Mouse (Mus musculus) heart, adult 18-20 months (tissue): ENCODE data around the gene Mrps27. TPM values are rescaled to one million over a fixed set of nuclear protein-coding genes. Genes with fewer than 3 reads are reported as not detected.
A peak's percentile ranks its signal among the peaks of the same experiment; 100 is the strongest.
"Not testable (repeated sequence)": the region's sequence is repeated elsewhere in the genome, so short reads cannot be mapped to it uniquely, and the experiment has no call there.

Experiments used
- DNase-seq, 2 experiments: peaks; one replicate each; pipeline ENCODE4 v3.0.0; 2021 to 2022; ENCODE audit warnings: mixed read lengths in 1 of 2
- long read RNA-seq, 2 experiments: library from polyadenylated mRNA; stranded (forward); transcript quantifications; one replicate each; pipeline ENCODE4 v2.0.0; 2021
- total RNA-seq, 2 experiments: library from RNA; stranded (reverse); gene quantifications; 2 replicates each; pipeline ENCODE4 v1.2.3; 2021

The Mrps27 gene
- total RNA-seq = 10 to 100 TPM; 49.5 to 50.0 TPM
- long read RNA-seq, experiment 1, transcript Mrps27-201 (11 exons, 1,849 nt) = major isoform, 46 of 55 reads
- long read RNA-seq, experiment 1, partial matches to known transcripts = 2 of 55 reads
- long read RNA-seq, experiment 1, other reads (novel, unspliced or antisense) = 7 of 55 reads
- long read RNA-seq, experiment 2, transcript Mrps27-201 (11 exons, 1,849 nt) = major isoform, 34 of 43 reads
- long read RNA-seq, experiment 2, partial matches to known transcripts = 4 of 43 reads
- long read RNA-seq, experiment 2, other reads (novel, unspliced or antisense) = 5 of 43 reads

- DNase-seq = peak; percentile 97 to 98
Observed at GRCm38 (mm10) chr13:99344599-99345575, at the start of gene Mrps27, which contains the start of gene Ptcd2. Mrps27 (plus strand) TSS chr13:99344786. Ptcd2 (minus strand) TSS chr13:99344705.

DNA sequence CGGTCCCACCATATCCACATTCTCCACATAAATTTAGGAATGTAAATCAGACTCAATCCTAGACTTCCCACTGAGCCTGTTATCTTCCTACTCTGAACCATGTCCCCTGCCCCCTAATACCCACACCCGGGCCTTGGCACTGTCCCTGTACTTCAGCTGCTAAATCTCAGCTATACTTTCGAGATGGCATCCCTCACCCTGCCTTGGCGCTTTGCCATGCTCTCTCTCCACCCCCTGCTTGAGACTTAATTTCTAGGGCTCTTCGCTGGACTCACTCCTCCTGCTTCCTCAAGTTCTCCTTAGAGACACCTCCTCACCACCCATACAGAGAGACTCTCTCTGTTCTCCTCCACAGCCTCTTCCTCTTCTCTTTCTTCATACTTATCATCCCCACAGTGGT is 44.7 kb upstream of the Mrps27 start:
- DNase-seq = no peak

GRCm38 (mm10) chr13:99303846-99304245 is 40.7 kb upstream of the Mrps27 start:
- DNase-seq = no peak

GRCm38 (mm10) chr13:99304365-99304764 is 40.2 kb upstream of the Mrps27 start:
- no peak for DNase-seq

- DNase-seq = peak in 1 of 2 experiments; percentile 55
Observed at GRCm38 (mm10) chr13:99305186-99305585, 39.4 kb upstream of the Mrps27 start.

DNA sequence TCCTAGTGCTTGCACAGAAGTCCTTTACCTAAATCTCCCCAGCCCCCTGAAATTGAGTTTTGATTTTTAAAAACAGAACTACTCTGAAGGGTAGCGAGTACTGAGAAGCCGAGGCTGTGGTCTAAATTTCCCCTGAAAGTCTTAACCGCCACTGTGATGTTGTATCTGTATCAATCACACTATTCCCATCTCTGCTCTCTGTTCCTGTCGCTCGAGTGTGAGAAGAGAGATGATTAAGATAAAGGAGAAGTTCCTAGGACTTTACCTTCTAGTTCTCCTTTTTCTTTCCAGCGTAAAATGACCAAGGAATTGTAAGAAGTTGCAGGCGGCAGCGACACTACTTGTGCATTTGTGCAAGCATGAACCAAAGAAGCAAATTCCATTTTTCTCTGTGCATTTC is 38.4 kb upstream of the Mrps27 start:
- no peak for DNase-seq

DNA sequence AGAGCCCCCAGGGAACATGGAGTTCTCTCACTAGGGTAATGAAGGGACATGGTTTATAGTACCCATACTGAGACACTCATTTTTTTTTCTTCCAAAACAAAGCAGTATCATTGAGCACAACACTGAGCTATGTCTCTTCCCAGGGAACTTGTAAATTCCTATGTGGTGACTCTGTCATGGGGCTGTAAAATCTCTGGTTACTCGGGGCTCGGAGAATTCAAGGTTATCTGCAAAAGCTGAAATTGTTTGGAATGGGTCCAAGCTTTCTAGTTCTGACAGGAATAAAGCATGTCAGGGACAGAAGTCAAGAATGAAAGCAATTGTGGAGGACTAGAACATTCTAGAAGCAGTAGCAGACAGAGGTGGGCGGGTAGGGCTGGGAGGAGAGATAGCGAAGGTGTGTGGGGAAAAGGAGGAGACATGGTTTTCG is 36.6 kb upstream of the Mrps27 start:
- DNase-seq = peak; percentile 64 to 67

- DNase-seq = peak in 1 of 2 experiments; percentile 38
Observed at GRCm38 (mm10) chr13:99308393-99308792, 36.2 kb upstream of the Mrps27 start.

GRCm38 (mm10) chr13:99314098-99314497 is 30.5 kb upstream of the Mrps27 start:
- no peak for DNase-seq

DNA sequence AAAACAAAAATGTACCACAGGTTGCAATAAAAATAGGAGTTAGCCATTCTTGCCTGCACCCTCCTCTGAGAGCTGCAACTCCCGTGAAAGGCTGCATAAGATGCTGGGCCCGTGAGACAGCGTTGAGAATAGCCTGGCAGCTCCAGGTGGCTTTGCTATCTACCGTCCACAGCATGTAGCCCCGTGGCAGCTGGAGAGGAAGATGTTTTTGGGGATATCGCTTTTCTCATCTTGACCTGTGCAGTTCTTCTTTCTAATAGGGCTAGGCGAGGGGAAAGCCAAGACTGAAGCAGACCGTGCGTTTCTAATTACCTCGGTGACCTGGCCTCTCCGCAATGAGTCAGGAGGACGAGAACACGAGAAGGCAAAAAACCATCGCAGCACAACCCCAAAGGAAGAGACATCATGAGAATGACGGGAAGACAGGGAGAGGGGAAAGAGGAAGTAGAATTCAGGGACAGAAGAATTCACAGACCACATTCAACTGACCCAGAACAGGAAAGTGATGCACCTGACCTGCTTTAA is 29.9 kb upstream of the Mrps27 start:
- DNase-seq = no peak

DNA sequence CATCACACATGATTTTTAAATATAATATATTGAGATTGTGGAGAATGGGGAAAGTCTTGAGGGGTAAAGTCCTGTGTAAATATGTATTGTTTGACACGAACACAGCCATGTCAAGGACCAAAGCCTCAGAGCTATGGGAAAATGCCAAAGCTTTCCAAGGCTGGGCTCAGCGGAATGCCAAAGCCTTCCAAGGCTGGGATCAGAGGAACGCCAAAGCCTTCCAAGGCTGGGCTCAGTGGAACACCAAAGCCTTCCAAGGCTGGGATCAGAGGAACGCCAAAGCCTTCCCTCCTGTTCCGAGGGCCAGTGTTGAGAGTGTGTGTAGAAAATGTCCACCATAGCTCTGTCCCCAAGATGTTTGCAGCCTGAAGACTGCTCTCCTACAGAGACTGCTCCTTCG is 28.2 kb upstream of the Mrps27 start:
- no peak for DNase-seq

GRCm38 (mm10) chr13:99317058-99317457 is 27.5 kb upstream of the Mrps27 start:
- peak; percentile 42 to 81 for DNase-seq

- DNase-seq = no peak
Observed at GRCm38 (mm10) chr13:99320453-99320852, 24.1 kb upstream of the Mrps27 start.

- DNase-seq = not testable (repeated sequence)
Observed at GRCm38 (mm10) chr13:99322915-99323314, 21.7 kb upstream of the Mrps27 start.

DNA sequence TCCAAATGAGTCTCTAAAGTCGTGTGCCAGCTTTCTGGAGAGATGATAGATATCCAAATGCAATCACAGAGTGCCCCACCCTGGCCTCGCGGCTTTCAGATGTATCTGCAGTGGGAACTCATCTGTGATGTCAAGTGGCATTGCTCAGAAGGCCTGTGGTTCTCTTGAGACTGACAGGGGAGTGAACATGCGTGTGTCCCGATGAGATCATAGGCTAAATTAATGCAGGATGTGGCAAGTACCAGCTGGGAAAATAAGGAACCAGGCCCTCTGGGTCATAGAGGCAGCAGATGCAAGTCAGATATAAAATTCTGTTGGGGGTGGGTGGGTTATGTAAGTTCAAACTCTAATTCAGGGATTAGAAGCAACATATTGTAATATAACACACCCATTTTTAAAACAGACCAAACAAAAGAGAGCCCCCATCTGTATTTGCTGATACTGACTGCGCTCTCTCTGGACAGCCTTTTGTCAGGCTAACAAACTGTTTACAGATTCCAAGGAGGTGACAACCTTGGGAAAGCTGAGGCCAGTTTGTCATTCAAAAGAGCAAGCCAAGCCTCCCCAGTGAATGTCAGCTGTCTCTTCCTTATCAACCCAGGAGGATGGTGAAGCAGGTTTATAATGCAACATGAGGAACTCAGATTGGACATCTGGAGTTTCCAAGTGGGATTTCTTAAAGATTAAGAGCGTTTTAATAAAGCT is 20.8 kb upstream of the Mrps27 start:
- DNase-seq = peak; percentile 53 to 75

DNA sequence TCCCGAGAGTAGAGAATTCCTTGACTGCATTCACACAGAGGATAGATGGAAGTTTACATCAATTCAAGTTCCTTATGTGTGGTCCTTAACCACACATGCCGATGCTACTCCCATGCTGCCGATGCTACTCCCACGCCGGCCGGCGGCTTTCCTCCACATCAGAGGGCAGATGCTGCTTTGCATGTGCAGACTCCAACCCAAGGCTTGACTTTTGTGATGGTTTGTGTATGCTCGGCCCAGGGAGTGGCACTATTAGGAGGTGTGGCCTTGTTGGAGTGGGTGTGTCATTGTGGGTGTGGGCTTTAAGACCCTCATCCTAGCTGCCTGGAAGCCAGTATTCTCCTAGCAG is 20.3 kb upstream of the Mrps27 start:
- DNase-seq = not testable (repeated sequence)

DNA sequence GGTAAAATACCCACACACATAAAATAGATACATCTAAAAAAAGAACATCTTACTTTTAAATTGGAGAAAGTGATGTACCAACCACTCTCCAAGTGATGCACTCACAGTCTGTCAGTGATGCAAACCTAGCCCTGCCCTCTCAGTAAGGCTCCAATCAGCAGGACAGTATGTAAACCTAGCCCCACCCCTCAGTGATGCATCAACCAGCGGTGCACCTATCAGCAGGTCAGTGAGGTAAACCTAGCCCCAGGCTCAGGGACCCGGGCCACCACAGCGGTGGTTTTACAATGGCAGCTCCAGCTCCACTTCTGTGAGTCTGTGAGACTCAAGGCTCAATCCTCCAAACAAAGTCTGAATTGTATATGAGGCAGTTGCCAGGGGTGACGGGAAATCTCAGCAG is 13.3 kb upstream of the Mrps27 start:
- DNase-seq = no peak

DNA sequence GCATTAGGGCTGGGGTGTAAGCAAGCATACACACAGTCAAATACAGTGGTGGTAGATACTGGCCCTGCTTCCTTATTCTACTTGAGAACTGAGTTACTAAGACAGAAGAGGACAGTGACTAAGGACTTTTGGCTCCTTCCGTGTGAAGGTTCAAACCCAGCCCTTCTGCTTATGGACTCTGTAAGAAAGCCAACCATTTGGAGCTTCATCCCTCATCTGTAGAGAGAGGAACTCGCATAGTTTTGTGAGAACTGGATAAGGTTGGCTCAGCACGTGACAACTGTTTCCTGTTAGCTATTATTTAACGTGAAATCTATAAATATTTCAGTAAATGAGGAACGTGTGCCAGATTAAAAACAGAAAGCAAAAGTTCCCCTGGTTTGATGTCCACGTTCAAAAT is 7.1 kb upstream of the Mrps27 start:
- no peak for DNase-seq

DNA sequence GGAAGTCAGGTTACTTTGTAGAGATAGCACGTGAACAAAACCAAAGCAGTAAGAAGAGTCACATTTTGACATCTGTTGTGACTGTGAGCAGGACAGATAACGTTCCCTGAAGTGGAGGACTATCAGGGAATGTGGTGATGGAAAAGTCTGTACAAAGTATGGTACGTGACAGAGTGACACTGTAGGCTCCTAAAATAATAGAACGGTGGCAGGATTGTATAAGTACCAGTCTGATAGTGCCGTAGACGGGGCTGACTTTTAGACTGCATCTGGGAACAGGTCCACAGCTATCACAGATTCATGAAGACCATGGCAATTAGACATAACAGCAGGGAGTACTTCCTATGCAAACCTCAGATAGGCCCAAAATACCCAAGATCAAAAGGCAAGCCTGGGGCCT is 3.1 kb upstream of the Mrps27 start:
- no peak for DNase-seq

- no peak for DNase-seq
Observed at GRCm38 (mm10) chr13:99343876-99344598, 549 bp upstream of the Mrps27 start.

GRCm38 (mm10) chr13:99350009-99350408 is 5.4 kb downstream of the Mrps27 start:
- no peak for DNase-seq

DNA sequence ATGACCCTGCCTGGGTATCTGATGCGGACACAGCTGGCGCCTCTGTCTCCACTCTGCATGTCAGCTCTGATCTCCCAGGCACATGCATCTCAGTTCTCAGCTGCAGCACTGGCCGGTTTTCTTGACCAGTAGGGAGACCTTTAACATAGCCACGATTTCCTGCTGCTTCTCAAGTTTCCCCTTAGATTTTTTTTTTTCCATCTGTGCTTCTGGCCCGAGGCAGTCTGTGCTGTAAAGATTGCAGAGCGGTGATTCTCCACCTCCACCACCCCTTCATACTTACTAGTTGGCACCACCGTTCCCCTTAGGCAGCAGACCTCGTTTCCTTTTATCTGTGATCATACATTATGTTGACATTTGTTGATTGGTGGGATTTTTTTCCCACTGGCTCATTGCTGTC is 6.6 kb downstream of the Mrps27 start:
- no peak for DNase-seq
